Mouse (Mus musculus) kidney, adult 2 months (tissue): Measurements from ENCODE around the gene Nfatc2. TPM values are rescaled to one million over a fixed set of nuclear protein-coding genes. Genes with fewer than 3 reads are reported as not detected.
A peak's percentile ranks its signal among the peaks of the same experiment; 100 is the strongest.

Source experiments
- DNase-seq: peaks from one replicate; pipeline ENCODE4 v3.0.0; 2021
- H3K27ac ChIP-seq: fragments of 200-500 bp; 2 replicates; pipeline ENCODE4 v1.5.1; 2012; ENCODE audit warnings: low read depth, low read length, control low read depth, inconsistent platforms; ENCODE audit not compliant: insufficient read depth
- H3K27me3 ChIP-seq: fragments of 200-500 bp; replicated peaks from 2 replicates; pipeline ENCODE4 v1.6.1; 2012; ENCODE audit warnings: mild to moderate bottlenecking, moderate library complexity, low read length, inconsistent platforms; ENCODE audit not compliant: control insufficient read depth, insufficient read depth
- H3K36me3 ChIP-seq: fragments of 200-500 bp; 2 replicates; pipeline ENCODE4 v1.6.1; 2012; ENCODE audit warnings: mild to moderate bottlenecking, moderate library complexity, low read length, inconsistent platforms; ENCODE audit not compliant: control insufficient read depth, insufficient read depth
- H3K4me1 ChIP-seq: fragments of 200-500 bp; 2 replicates; pipeline ENCODE4 v1.6.1; 2011; ENCODE audit warnings: low read length; ENCODE audit not compliant: control insufficient read depth, insufficient read depth
- H3K4me3 ChIP-seq: fragments of 200-500 bp; 2 replicates; pipeline ENCODE4 v1.5.1; 2011; ENCODE audit warnings: mild to moderate bottlenecking, low read depth, low read length, control low read depth; ENCODE audit not compliant: insufficient read depth
- CTCF ChIP-seq: fragments of 200-500 bp; conservative IDR thresholded peaks from 2 replicates; pipeline ENCODE4 v1.5.1; 2011; ENCODE audit warnings: low read depth, mild to moderate bottlenecking, control low read depth, low read length, moderate library complexity, mixed read lengths; ENCODE audit not compliant: insufficient read depth, insufficient read length
- POLR2A ChIP-seq: fragments of 200-500 bp; IDR thresholded peaks from one replicate; pipeline ENCODE4 v1.6.1; 2011; ENCODE audit warnings: low read depth, low read length, control low read depth
- WGBS: fragments of 180-500 bp; shearing (Covaris S2); methylation state at CpG from one replicate; pipeline ENCODE4 v1.1.7; 2018; 5-methylcytosine and 5-hydroxymethylcytosine counted together
- polyA plus RNA-seq: library from polyadenylated mRNA; depleted of rRNA; stranded (reverse); fragments of >200 nt; gene quantifications from 2 replicates; pipeline ENCODE4 v1.2.3, GENCODE M21; 2012

Nfatc2 gene
- polyA plus RNA-seq, 1 experiment: 3.4 TPM

DNA sequence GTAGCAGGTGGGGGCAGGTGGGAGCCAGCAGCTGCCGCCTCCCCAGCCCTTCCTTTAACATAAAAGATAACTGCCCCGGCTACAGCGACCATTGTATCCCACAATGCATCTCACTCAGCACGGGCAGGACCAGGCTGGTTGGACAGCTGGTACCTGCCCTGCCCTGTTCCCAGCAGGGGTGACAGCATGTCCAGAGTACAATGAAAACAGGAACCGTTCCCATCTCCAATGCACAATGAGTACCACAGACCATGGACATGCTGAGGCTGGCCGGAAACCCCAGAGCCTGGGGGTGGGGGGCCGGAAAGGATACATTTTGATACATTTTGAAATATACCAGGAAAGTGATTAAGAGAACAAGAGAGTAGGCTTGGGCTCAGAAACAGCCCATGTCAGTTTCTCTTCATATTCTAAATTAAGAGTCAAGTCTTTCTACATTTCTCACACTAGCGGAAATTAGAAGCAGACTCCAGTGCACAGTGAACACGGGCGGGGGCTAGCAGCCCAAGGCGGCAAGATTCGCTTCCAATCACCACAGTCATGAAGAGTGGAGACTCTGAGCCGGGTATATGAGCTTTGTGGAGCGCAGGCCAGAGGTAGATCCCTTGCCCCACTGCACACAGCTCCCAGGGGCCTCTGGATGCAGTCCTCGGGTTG is 55.4 kb downstream of the Nfatc2 start:
- Histone ChIP-seq H3K27ac (no peak overlapping the region), H3K4me1 (no peaks in the 10 kb centered on the region), H3K27me3 (no peaks in the 10 kb centered on the region), H3K4me3 (no peak overlapping the region), H3K36me3 (no peaks in the 10 kb centered on the region)
- TF ChIP-seq CTCF: no peak
- TF ChIP-seq POLR2A: no peak
- no peak for DNase-seq
- 75% methylated on average over 15 of the region's 15 CpGs for WGBS

DNA sequence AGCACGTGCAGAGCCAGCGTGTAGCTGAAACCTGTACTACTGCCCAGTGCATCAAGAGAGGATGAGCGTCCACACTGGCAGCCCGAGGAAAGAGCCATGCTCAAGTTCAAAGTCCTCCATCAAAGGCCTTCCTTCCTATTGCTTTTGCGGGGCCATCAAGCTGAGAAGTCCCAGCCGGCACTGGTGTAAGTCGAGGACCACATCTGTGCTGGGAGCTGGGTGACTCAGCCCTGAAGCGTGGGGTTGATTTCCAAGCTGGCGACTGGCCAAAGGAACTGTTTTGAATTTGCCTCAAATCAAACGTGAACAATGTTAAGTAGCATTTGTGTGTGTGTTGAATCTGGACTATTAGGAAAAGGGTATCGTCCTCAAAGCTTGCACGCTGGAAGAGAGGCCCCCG is 57.4 kb downstream of the Nfatc2 start:
- Histone ChIP-seq H3K27me3 (no peaks in the 10 kb centered on the region), H3K36me3 (no peaks in the 10 kb centered on the region), H3K27ac (no peak overlapping the region), H3K4me1 (no peaks in the 10 kb centered on the region), H3K4me3 (no peak overlapping the region)
- peak; percentile 40 for DNase-seq
- TF ChIP-seq POLR2A (no peak), CTCF (no peak)
- WGBS: 28% methylated on average over 13 of the region's 13 CpGs

DNA sequence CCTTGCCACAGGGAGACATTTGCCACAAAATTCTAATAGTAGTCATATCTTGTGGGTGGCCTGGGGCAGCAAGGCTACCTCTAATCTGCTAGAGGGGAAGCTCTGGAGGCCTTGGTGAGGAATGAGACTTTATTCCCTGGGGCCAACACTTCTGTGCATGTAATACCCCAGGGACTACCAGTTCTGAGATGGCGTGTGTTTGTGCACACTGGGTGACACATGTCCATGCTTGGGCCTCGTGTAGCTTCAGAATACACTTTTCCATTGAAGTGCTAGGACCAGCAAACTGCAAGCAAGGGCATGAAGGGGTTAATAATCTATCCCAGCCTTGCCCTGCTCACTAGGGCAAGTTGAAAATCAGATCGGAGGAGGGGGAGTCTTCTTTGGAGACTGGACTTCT is 58.4 kb downstream of the Nfatc2 start:
- TF ChIP-seq POLR2A: no peak
- Histone ChIP-seq H3K27me3 (no peaks in the 10 kb centered on the region), H3K4me3 (no peak overlapping the region), H3K27ac (no peak overlapping the region), H3K36me3 (no peaks in the 10 kb centered on the region), H3K4me1 (no peaks in the 10 kb centered on the region)
- 69% methylated on average over 3 of the region's 3 CpGs for WGBS
- no peak for DNase-seq

DNA sequence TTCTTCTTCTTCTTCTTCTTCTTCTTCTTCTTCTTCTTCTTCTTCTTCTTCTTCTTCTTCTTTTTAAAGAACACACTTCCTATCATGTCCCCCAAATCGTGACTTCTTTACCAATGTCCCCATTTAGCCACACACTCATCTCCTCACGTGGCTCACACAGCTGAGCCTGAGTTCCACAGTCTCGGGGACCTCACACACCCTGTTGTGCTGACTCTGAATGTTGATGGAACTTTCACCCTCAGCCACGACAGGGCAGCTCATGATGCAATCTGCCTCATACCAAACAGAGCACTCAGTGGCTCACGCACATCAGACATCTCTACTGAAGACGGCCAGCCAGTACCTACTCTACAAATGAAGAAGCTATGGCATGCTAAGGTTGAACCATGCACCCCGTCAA is 60.2 kb downstream of the Nfatc2 start:
- H3K4me3 ChIP-seq: no peak overlapping the region
- no peak overlapping the region for H3K27ac ChIP-seq
- peak; percentile 17 for DNase-seq
- WGBS: 55% methylated on average over 7 of the region's 7 CpGs
- TF ChIP-seq CTCF (no peak), POLR2A (no peak)
- H3K36me3 ChIP-seq: no peaks in the 10 kb centered on the region
- no peaks in the 10 kb centered on the region for H3K27me3 ChIP-seq
- H3K4me1 ChIP-seq: no peaks in the 10 kb centered on the region

GRCm38 (mm10) chr2:168539594-168540222 is 61.7 kb downstream of the Nfatc2 start:
- TF ChIP-seq CTCF (no peak), POLR2A (no peak)
- Histone ChIP-seq H3K4me1 (no peaks in the 10 kb centered on the region), H3K27me3 (no peaks in the 10 kb centered on the region), H3K36me3 (no peaks in the 10 kb centered on the region), H3K4me3 (no peak overlapping the region), H3K27ac (no peak overlapping the region)
- no peak for DNase-seq
- 77% methylated on average over 15 of the region's 15 CpGs for WGBS

GRCm38 (mm10) chr2:168539026-168539425 is 62.4 kb downstream of the Nfatc2 start:
- Histone ChIP-seq H3K4me3 (no peak overlapping the region), H3K27me3 (no peaks in the 10 kb centered on the region), H3K27ac (no peak overlapping the region), H3K4me1 (no peaks in the 10 kb centered on the region), H3K36me3 (no peaks in the 10 kb centered on the region)
- DNase-seq: no peak
- WGBS: 84% methylated on average over 6 of the region's 6 CpGs
- TF ChIP-seq POLR2A (no peak), CTCF (no peak)

DNA sequence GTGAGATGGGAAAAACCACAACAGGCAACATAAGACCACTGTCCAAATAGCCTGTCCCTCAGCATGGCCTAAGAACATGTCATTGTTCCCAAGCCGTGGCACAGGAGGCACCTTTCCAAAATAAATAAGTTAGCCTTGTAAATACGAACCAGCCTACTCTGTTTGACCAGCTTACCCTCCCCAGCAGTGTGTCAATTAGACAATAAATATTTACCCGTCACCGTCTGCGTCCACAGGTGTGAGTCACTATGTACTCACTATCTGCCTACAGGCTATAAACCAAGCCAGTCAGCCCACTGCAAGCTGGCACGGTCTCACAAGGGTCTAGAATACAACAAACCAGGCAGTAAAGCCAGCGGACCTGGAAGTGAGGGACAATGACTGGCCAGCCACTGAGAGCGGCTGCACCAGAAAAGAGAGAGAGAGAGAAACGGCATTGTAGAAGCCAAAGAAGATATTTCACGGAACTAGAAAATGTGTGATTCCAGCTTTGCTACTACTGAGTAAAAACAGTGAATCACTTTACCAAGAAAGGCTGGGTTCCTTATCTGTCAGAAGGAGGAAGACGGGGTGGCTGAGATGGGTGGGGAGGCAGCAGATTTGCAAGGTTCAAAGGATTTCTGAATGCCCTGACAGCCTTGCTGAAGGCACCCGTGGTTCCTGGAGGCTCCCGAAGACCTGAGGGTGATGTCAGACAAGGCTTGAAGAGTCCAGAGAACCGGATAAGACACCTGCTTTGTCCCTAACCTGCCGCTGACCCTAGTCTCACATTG is 69.2 kb downstream of the Nfatc2 start:
- 63% methylated on average over 15 of the region's 15 CpGs for WGBS
- Histone ChIP-seq H3K27me3 (no peaks in the 10 kb centered on the region), H3K27ac (no peak overlapping the region), H3K36me3 (no peaks in the 10 kb centered on the region), H3K4me1 (no peaks in the 10 kb centered on the region), H3K4me3 (no peak overlapping the region)
- no peak for DNase-seq
- TF ChIP-seq POLR2A: no peak
- no peak for TF ChIP-seq CTCF
